ENCODE assay signal across 11 mouse cellular contexts in the genomic region with DNA sequence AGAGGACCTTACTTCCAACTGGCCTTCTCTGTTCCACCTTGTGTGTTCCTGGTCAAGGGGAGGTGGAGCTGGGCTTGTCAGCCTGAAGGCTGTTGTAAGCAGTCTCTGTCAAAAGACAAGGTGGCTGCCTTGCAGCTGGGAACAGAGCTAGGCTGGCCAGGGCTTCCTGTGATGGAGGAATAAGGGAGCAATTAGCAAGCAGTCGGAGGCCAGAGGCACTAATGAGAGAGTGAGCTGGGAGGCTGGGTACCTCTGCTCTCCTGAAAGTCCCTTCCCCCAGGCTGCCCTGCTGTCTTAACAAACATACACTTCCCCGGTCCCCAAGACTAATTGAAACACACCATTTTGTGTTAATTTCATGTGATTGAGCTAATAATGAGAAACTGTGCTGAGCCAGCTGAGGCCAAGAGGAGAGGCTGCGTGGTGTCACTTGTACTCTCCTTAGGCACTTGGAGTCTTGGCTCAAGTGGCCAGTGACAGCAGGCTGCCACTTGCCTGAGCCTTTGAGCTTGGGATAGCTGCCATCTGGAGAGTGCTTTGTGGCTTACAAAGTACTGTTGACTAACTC.
DNase-seq lines count a peak whose midpoint lies in the region; ATAC-seq lines count a peak whose summit lies in the region.
"Had no signal": no experiment of that assay in that cellular context is flagged by ENCODE, and none has a peak within 500 bp of the region (broad histone marks: within the 10 kb centered on the region; RNA-seq: fewer than 3 reads in every experiment).

No protein-coding gene starts in this region.

- H3K4me3 ChIP-seq in neural tube, embryonic 12.5 days: no peak overlapping the region
- H3K4me3 ChIP-seq in intestine, embryonic 16.5 days (ENCODE audit: low read length): no peak overlapping the region
- H3K4me3 ChIP-seq: limb, embryonic 13.5 days had no signal

- no peak overlapping the region for H3K4me2 ChIP-seq in neural tube, embryonic 12.5 days (replicated peaks)
- H3K4me2 ChIP-seq in intestine, embryonic 16.5 days (ENCODE audit: low read depth, low read length): no peak overlapping the region
- H3K4me2 ChIP-seq: limb, embryonic 13.5 days had no signal

- peak; percentile 87 for ATAC-seq in neural tube, embryonic 12.5 days (ENCODE audit: low FRiP score, low read depth)
- no peak for ATAC-seq in intestine, embryonic 16.5 days
- no peak for ATAC-seq in CD4-positive, CD25-positive, alpha-beta regulatory T cell, adult 4 months
- ATAC-seq: inflammation-experienced regulatory T-cells, adult 6 months had no signal

- no peaks in the 10 kb centered on the region for H3K9me3 ChIP-seq in neural tube, embryonic 12.5 days
- no peaks in the 10 kb centered on the region for H3K9me3 ChIP-seq in intestine, embryonic 16.5 days (ENCODE audit: control insufficient read depth, low read length)
- H3K9me3 ChIP-seq: limb, embryonic 13.5 days had no signal

- peak; percentile 23 to 48 for DNase-seq in layer of hippocampus, postnatal 14 days (ENCODE audit: low spot score in 2 of 2)
- DNase-seq in layer of hippocampus, adult 9-11 months: no peak
- DNase-seq in cerebellum, postnatal 25 days: peak; percentile 15 to 44
- DNase-seq in gonadal fat pad, adult 2 months (ENCODE audit: low read depth): peak; percentile 66
- no peak for DNase-seq in right cerebral cortex, postnatal 4 days

- H3K4me1 ChIP-seq in neural tube, embryonic 12.5 days: peaks cover 3% of the 10 kb centered on the region; the same call in 1 of the 2 replicates
- H3K4me1 ChIP-seq in intestine, embryonic 16.5 days (ENCODE audit: control insufficient read depth, insufficient read depth, low read length): peaks cover 11% of the 10 kb centered on the region

- no peaks in the 10 kb centered on the region for H3K27me3 ChIP-seq in neural tube, embryonic 12.5 days (replicated peaks)
- H3K27me3 ChIP-seq in intestine, embryonic 16.5 days (replicated peaks; ENCODE audit: control insufficient read depth, insufficient read depth, low read length): no peaks in the 10 kb centered on the region
- H3K27me3 ChIP-seq: CH12.LX had no signal

- no peak overlapping the region for H3K9ac ChIP-seq in neural tube, embryonic 12.5 days
- H3K9ac ChIP-seq in intestine, embryonic 16.5 days (ENCODE audit: low read depth, low read length): no peak overlapping the region
- H3K9ac ChIP-seq: limb, embryonic 13.5 days had no signal

- 18% methylated on average over 3 of the region's 3 CpGs for WGBS in neural tube, embryonic 12.5 days
- WGBS in intestine, embryonic 16.5 days: 46% methylated on average over 3 of the region's 3 CpGs

- no peaks in the 10 kb centered on the region for H3K36me3 ChIP-seq in neural tube, embryonic 12.5 days
- H3K36me3 ChIP-seq in intestine, embryonic 16.5 days (ENCODE audit: control insufficient read depth, insufficient read depth, low read length): no peaks in the 10 kb centered on the region
- H3K36me3 ChIP-seq: limb, embryonic 13.5 days had no signal

- H3K27ac ChIP-seq in neural tube, embryonic 12.5 days: no peak overlapping the region
- H3K27ac ChIP-seq in intestine, embryonic 16.5 days (ENCODE audit: low read length): no peak overlapping the region
- H3K27ac ChIP-seq: limb, embryonic 13.5 days had no signal

Comparison
In these comparisons a context has a peak if more than half of its experiments do, and no peak if none do; other contexts are left out.
1. DNase-seq: peak in layer of hippocampus, postnatal 14 days (2 of 2), cerebellum, postnatal 25 days (2 of 2) and gonadal fat pad, adult 2 months (single experiment); none in layer of hippocampus, adult 9-11 months (single experiment) and right cerebral cortex, postnatal 4 days (single experiment).